Mouse (Mus musculus): ENCODE measurements around the gene Atp2c2. TPM values are rescaled to one million over a fixed set of nuclear protein-coding genes. Genes with fewer than 3 reads are reported as not detected.

Atp2c2 gene
- polyA plus RNA-seq, 1 experiment from 2014 or later: 7.7 TPM

DNA sequence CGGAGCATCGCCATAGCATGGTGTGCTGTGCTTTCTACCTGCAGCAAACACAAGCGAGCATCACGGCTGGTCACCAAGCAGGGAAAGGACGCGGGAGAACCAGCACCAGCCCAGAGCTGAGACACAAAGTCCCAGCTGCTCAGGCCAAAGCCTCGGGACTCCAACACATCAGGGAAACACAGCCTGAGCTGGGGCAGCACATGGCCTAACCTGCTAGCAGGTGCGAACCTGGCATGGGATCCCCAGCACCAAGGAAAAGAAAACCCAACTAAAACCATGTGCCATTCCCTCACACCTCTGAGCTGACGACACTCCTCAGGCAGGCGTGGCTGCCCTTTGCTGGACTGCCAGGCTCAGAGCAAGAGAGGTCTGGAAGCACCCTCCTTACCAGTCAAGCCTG, 65.5 kb downstream of the Atp2c2 start:
- H3K4me2 ChIP-seq (replicated peaks; ENCODE audit: low read depth): no peak overlapping the region
- H3K4me1 ChIP-seq (replicated peaks; ENCODE audit: control insufficient read depth, insufficient read depth): no peaks in the 10 kb centered on the region
- WGBS: 91% methylated on average over 10 of the region's 10 CpGs
- H3K9me3 ChIP-seq (ENCODE audit: control insufficient read depth, low read length): no peaks in the 10 kb centered on the region
- DNase-seq (ENCODE audit: low spot score): no peak
- no peak for TF ChIP-seq CTCF (IDR thresholded peaks at IDR 0.05; ENCODE audit: low read depth)
- no peak for TF ChIP-seq EP300 (optimal IDR thresholded peaks at IDR 0.05)
- H3K4me3 ChIP-seq (ENCODE audit: low read depth, low read length): no peak overlapping the region
- H3K9ac ChIP-seq (ENCODE audit: low read length): no peak overlapping the region
- H3K27me3 ChIP-seq (ENCODE audit: control insufficient read depth, insufficient read depth, low read length): no peaks in the 10 kb centered on the region
- H3K36me3 ChIP-seq (ENCODE audit: control insufficient read depth, insufficient read depth, low read length): peaks cover 7% of the 10 kb centered on the region; the same call in 1 of the 2 replicates
- no peak for ATAC-seq (ENCODE audit: low FRiP score, low TSS enrichment)
- H3K27ac ChIP-seq (replicated peaks): no peak overlapping the region

- no peaks in the 10 kb centered on the region for H3K4me1 ChIP-seq (replicated peaks; ENCODE audit: control insufficient read depth, insufficient read depth)
- no peak for TF ChIP-seq EP300 (optimal IDR thresholded peaks at IDR 0.05)
- no peak for TF ChIP-seq CTCF (IDR thresholded peaks at IDR 0.05; ENCODE audit: low read depth)
- H3K27ac ChIP-seq (replicated peaks): no peak overlapping the region
- H3K9ac ChIP-seq (ENCODE audit: low read length): no peak overlapping the region
- no peaks in the 10 kb centered on the region for H3K27me3 ChIP-seq (ENCODE audit: control insufficient read depth, insufficient read depth, low read length)
- no peak overlapping the region for H3K4me3 ChIP-seq (ENCODE audit: low read depth, low read length)
- no peaks in the 10 kb centered on the region for H3K9me3 ChIP-seq (ENCODE audit: control insufficient read depth, low read length)
- ATAC-seq (ENCODE audit: low FRiP score, low TSS enrichment) (peak; percentile 24; the same call in 1 of the 2 replicates), DNase-seq (ENCODE audit: low spot score) (peak; percentile 35)
- no peak overlapping the region for H3K4me2 ChIP-seq (replicated peaks; ENCODE audit: low read depth)
- H3K36me3 ChIP-seq (ENCODE audit: control insufficient read depth, insufficient read depth, low read length): peaks cover 7% of the 10 kb centered on the region; the same call in 1 of the 2 replicates
- WGBS: 62% methylated on average over 22 of the region's 22 CpGs
Observed at GRCm38 (mm10) chr8:119765761-119766444, 66.1 kb downstream of the Atp2c2 start.

DNA sequence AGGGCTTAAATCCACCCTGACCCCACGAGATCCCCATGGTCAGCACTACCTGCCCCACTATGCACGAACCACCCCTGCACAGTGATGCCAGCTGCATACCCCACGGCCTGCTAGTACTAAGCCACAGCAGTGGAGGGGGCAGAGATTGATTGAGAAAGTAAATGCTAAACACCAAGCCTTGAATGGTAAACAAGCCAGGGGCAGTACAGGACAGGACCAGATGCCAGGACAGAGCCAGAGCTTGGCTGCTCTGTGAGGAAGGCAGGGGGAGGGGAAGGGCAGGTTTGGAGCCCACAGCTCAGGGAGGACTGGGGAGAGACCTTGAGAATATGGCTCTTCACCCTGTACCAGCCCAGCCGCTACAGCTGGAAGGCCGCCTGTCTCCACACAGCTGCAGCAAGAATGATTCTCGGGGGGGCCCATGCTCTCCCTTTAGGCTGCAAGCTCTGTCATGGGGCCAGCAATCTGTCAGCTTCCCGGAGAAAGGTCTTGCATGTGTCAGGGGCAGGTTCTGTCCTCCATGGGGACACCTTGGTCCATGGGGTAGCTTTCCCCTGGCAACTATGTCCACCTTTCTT, 76.9 kb downstream of the Atp2c2 start:
- Histone ChIP-seq H3K9ac (ENCODE audit: low read length) (no peak overlapping the region), H3K36me3 (ENCODE audit: control insufficient read depth, insufficient read depth, low read length) (no peaks in the 10 kb centered on the region), H3K27me3 (ENCODE audit: control insufficient read depth, insufficient read depth, low read length) (no peaks in the 10 kb centered on the region), H3K4me1 (replicated peaks; ENCODE audit: control insufficient read depth, insufficient read depth) (no peaks in the 10 kb centered on the region), H3K9me3 (ENCODE audit: control insufficient read depth, low read length) (no peaks in the 10 kb centered on the region), H3K27ac (replicated peaks) (no peak overlapping the region), H3K4me3 (ENCODE audit: low read depth, low read length) (no peak overlapping the region), H3K4me2 (replicated peaks; ENCODE audit: low read depth) (no peak overlapping the region)
- ATAC-seq (ENCODE audit: low FRiP score, low TSS enrichment): no peak
- WGBS: 77% methylated on average over 7 of the region's 7 CpGs
- TF ChIP-seq CTCF (IDR thresholded peaks at IDR 0.05; ENCODE audit: low read depth): no peak
- TF ChIP-seq EP300 (optimal IDR thresholded peaks at IDR 0.05): no peak
- no peak for DNase-seq (ENCODE audit: low spot score)

GRCm38 (mm10) chr8:119777765-119778164, 78.0 kb downstream of the Atp2c2 start:
- no peaks in the 10 kb centered on the region for H3K36me3 ChIP-seq (ENCODE audit: control insufficient read depth, insufficient read depth, low read length)
- no peaks in the 10 kb centered on the region for H3K27me3 ChIP-seq (ENCODE audit: control insufficient read depth, insufficient read depth, low read length)
- peak overlapping the region; percentile 59 for H3K4me3 ChIP-seq (ENCODE audit: low read depth, low read length)
- WGBS: 8% methylated on average over 7 of the region's 7 CpGs
- no peak; the same call in 1 of the 2 replicates for ATAC-seq (ENCODE audit: low FRiP score, low TSS enrichment)
- no peaks in the 10 kb centered on the region for H3K4me1 ChIP-seq (replicated peaks; ENCODE audit: control insufficient read depth, insufficient read depth)
- TF ChIP-seq EP300 (optimal IDR thresholded peaks at IDR 0.05) (no peak), CTCF (IDR thresholded peaks at IDR 0.05; ENCODE audit: low read depth) (no peak)
- DNase-seq (ENCODE audit: low spot score): no peak
- peak overlapping the region; percentile 90 for H3K4me2 ChIP-seq (replicated peaks; ENCODE audit: low read depth)
- H3K9ac ChIP-seq (ENCODE audit: low read length): peak overlapping the region; percentile 79
- no peaks in the 10 kb centered on the region for H3K9me3 ChIP-seq (ENCODE audit: control insufficient read depth, low read length)
- peak overlapping the region; percentile 90 for H3K27ac ChIP-seq (replicated peaks)

GRCm38 (mm10) chr8:119778263-119778662, 78.5 kb downstream of the Atp2c2 start, which contains the start of gene Tldc1:
Gene Tldc1 (minus strand): TSS chr8:119778416.
- H3K27me3 ChIP-seq (ENCODE audit: control insufficient read depth, insufficient read depth, low read length): no peaks in the 10 kb centered on the region
- 0% methylated on average over 18 of the region's 18 CpGs for WGBS
- H3K4me2 ChIP-seq (replicated peaks; ENCODE audit: low read depth): peak within 1 kb of the TSS; percentile 90
- peak within 1 kb of the TSS; percentile 79 for H3K9ac ChIP-seq (ENCODE audit: low read length)
- H3K9me3 ChIP-seq (ENCODE audit: control insufficient read depth, low read length): no peaks in the 10 kb centered on the region
- DNase-seq (ENCODE audit: low spot score) (peak; percentile 98), ATAC-seq (ENCODE audit: low FRiP score, low TSS enrichment) (peak; percentile 97)
- H3K36me3 ChIP-seq (ENCODE audit: control insufficient read depth, insufficient read depth, low read length): no peaks in the 10 kb centered on the region
- no peaks in the 10 kb centered on the region for H3K4me1 ChIP-seq (replicated peaks; ENCODE audit: control insufficient read depth, insufficient read depth)
- H3K4me3 ChIP-seq (ENCODE audit: low read depth, low read length): peak within 1 kb of the TSS; percentile 59
- peak within 1 kb of the TSS; percentile 90 for H3K27ac ChIP-seq (replicated peaks)
- TF ChIP-seq CTCF (IDR thresholded peaks at IDR 0.05; ENCODE audit: low read depth) (no peak), EP300 (optimal IDR thresholded peaks at IDR 0.05) (no peak)
